Mouse (Mus musculus): ENCODE data around the gene Lst1.

Gene Lst1

GRCm38 (mm10) chr17:35185639-35186611 is 2.3 kb downstream of the Lst1 start:
- DNase-seq (ENCODE audit: low spot score in 2 of 2) = peak in 1 of 2 experiments; percentile 90

- no peak for DNase-seq (ENCODE audit: low spot score in 2 of 2)
Measured at GRCm38 (mm10) chr17:35180093-35180492, 8.1 kb downstream of the Lst1 start.

- DNase-seq (ENCODE audit: low spot score in 2 of 2) = peak; percentile 64 to 82
Measured at GRCm38 (mm10) chr17:35178528-35178927, 9.7 kb downstream of the Lst1 start.

GRCm38 (mm10) chr17:35175968-35176367 is 12.3 kb downstream of the Lst1 start, which contains the start of gene Aif1:
Aif1 (minus strand) TSS chr17:35176068.
- no peak for DNase-seq (ENCODE audit: low spot score in 2 of 2)

- peak in 1 of 2 experiments; percentile 17 for DNase-seq (ENCODE audit: low spot score in 2 of 2)
Measured at GRCm38 (mm10) chr17:35175382-35175781, 12.9 kb downstream of the Lst1 start.

- peak in 1 of 2 experiments; percentile 13 for DNase-seq (ENCODE audit: low spot score in 2 of 2)
Measured at GRCm38 (mm10) chr17:35174201-35174977, 13.8 kb downstream of the Lst1 start.

GRCm38 (mm10) chr17:35173329-35173728 is 14.9 kb downstream of the Lst1 start:
- DNase-seq (ENCODE audit: low spot score in 2 of 2) = peak; percentile 28 to 44

GRCm38 (mm10) chr17:35172445-35173234 is 15.6 kb downstream of the Lst1 start:
- no peak for DNase-seq (ENCODE audit: low spot score in 2 of 2)

- peak in 1 of 2 experiments; percentile 50 for DNase-seq (ENCODE audit: low spot score in 2 of 2)
Measured at GRCm38 (mm10) chr17:35168541-35169207, 19.6 kb downstream of the Lst1 start.

GRCm38 (mm10) chr17:35167794-35168193 is 20.4 kb downstream of the Lst1 start:
- no peak for DNase-seq (ENCODE audit: low spot score in 2 of 2)

- DNase-seq (ENCODE audit: low spot score in 2 of 2) = peak; percentile 47 to 80
Measured at GRCm38 (mm10) chr17:35166352-35167035, 21.7 kb downstream of the Lst1 start.

GRCm38 (mm10) chr17:35165451-35166155 is 22.6 kb downstream of the Lst1 start:
- no peak for DNase-seq (ENCODE audit: low spot score in 2 of 2)

- DNase-seq (ENCODE audit: low spot score in 2 of 2) = peak; percentile 95 to 96
Measured at GRCm38 (mm10) chr17:35164568-35165450, 23.4 kb downstream of the Lst1 start, which contains the start of gene Prrc2a. Prrc2a (minus strand) TSS chr17:35164897.

- DNase-seq (ENCODE audit: low spot score in 2 of 2) = no peak
Measured at GRCm38 (mm10) chr17:35164218-35164567, 24.0 kb downstream of the Lst1 start.

GRCm38 (mm10) chr17:35163326-35164081 is 24.7 kb downstream of the Lst1 start:
- DNase-seq (ENCODE audit: low spot score in 2 of 2) = peak in 1 of 2 experiments; percentile 34

GRCm38 (mm10) chr17:35162730-35163129 is 25.5 kb downstream of the Lst1 start:
- no peak for DNase-seq (ENCODE audit: low spot score in 2 of 2)

- DNase-seq (ENCODE audit: low spot score in 2 of 2) = no peak
Measured at GRCm38 (mm10) chr17:35162121-35162520, 26.1 kb downstream of the Lst1 start.

- no peak for DNase-seq (ENCODE audit: low spot score in 2 of 2)
Measured at GRCm38 (mm10) chr17:35161421-35161820, 26.8 kb downstream of the Lst1 start.
